Mouse (Mus musculus) lung, postnatal 0 days (tissue): ENCODE data around the gene Tubg1. TPM values are rescaled to one million over a fixed set of nuclear protein-coding genes. Genes with fewer than 3 reads are reported as not detected.
A peak's percentile ranks its signal among the peaks of the same experiment; 100 is the strongest.
"Not testable (repeated sequence)": the region's sequence is repeated elsewhere in the genome, so short reads cannot be mapped to it uniquely, and the experiment has no call there.

Experiments
- ATAC-seq: fragments of 200-750 bp; cut with Nextera tagmentation; 2 replicates; pipeline ENCODE4 v1.8.0; 2017; ENCODE audit warnings: moderate library complexity
- DNase-seq: peaks from one replicate; pipeline ENCODE4 v3.0.0-alpha.2; 2016; ENCODE audit warnings: low spot score
- H3K27ac ChIP-seq: fragments of 300-500 bp; sonication (generic); 2 replicates; pipeline ENCODE4 v1.5.1; 2014; ENCODE audit warnings: antibody characterized with exemption, mild to moderate bottlenecking, low read length, mixed read lengths
- H3K27me3 ChIP-seq: fragments of 300-500 bp; sonication (generic); replicated peaks from 2 replicates; pipeline ENCODE4 v1.6.1; 2014; ENCODE audit warnings: low read length, mixed read lengths; ENCODE audit not compliant: insufficient read depth
- H3K36me3 ChIP-seq: fragments of 300-500 bp; sonication (generic); 2 replicates; pipeline ENCODE4 v1.6.1; 2014; ENCODE audit warnings: low read length, mixed read lengths; ENCODE audit not compliant: insufficient read depth
- H3K4me1 ChIP-seq: fragments of 300-500 bp; sonication (generic); 2 replicates; pipeline ENCODE4 v1.6.1; 2014; ENCODE audit warnings: antibody characterized with exemption, low read depth, low read length, mixed read lengths; ENCODE audit not compliant: insufficient read depth
- H3K4me2 ChIP-seq: fragments of 300-500 bp; sonication (generic); replicated peaks from 2 replicates; pipeline ENCODE4 v1.6.1; 2014; ENCODE audit warnings: low read depth, mild to moderate bottlenecking, low read length, moderate library complexity, mixed read lengths
- H3K4me3 ChIP-seq: fragments of 300-500 bp; sonication (generic); 2 replicates; pipeline ENCODE4 v1.5.1; 2014; ENCODE audit warnings: low read depth, low read length
- H3K9ac ChIP-seq: fragments of 300-500 bp; sonication (generic); replicated peaks from 2 replicates; pipeline ENCODE4 v1.6.1; 2014; ENCODE audit warnings: low read depth, mild to moderate bottlenecking
- H3K9me3 ChIP-seq: fragments of 300-500 bp; sonication (generic); 2 replicates; pipeline ENCODE4 v1.6.1; 2016; ENCODE audit warnings: low read length, mixed read lengths
- CTCF ChIP-seq: IDR thresholded peaks from 2 replicates; pipeline ENCODE4 v1.5.1; 2016; ENCODE audit warnings: antibody characterized with exemption, mild to moderate bottlenecking
- EP300 ChIP-seq: IDR thresholded peaks from 2 replicates; pipeline ENCODE4 v1.6.1; 2016; ENCODE audit warnings: antibody characterized with exemption, mild to moderate bottlenecking, control low read depth
- WGBS: fragments of 180-500 bp; shearing (Covaris S2); extraction: QIAGEN DNeasy Blood & Tissue Kit; methylation state at CpG from one replicate; pipeline ENCODE4 v1.1.7; 2014; 5-methylcytosine and 5-hydroxymethylcytosine counted together
- polyA plus RNA-seq: library from polyadenylated mRNA; unstranded; fragments of >200 nt; fragmentation: Nextera tagmentation; extraction: Ambion mirVana; gene quantifications from 2 replicates; pipeline ENCODE4 v1.2.1, GENCODE M21; 2015

The Tubg1 gene
- polyA plus RNA-seq, 1 experiment from 2014 or later: 25.8 TPM

GRCm38 (mm10) chr11:101154648-101155047 lies 34.9 kb downstream of the Tubg1 start:
- Histone ChIP-seq H3K36me3 (no peaks in the 10 kb centered on the region), H3K4me1 (peaks cover 7% of the 10 kb centered on the region; the same call in 1 of the 2 replicates), H3K4me3 (no peak overlapping the region), H3K9me3 (no peaks in the 10 kb centered on the region), H3K9ac (no peak overlapping the region), H3K27me3 (no peaks in the 10 kb centered on the region), H3K27ac (no peak overlapping the region), H3K4me2 (no peak overlapping the region)
- DNase-seq (no peak), ATAC-seq (no peak)
- TF ChIP-seq CTCF: no peak
- TF ChIP-seq EP300: no peak

- TF ChIP-seq EP300 (no peak), CTCF (no peak)
- Histone ChIP-seq H3K4me3 (no peak overlapping the region), H3K4me1 (peaks cover 7% of the 10 kb centered on the region; the same call in 1 of the 2 replicates), H3K36me3 (no peaks in the 10 kb centered on the region), H3K27me3 (no peaks in the 10 kb centered on the region), H3K9ac (no peak overlapping the region), H3K27ac (no peak overlapping the region), H3K4me2 (no peak overlapping the region), H3K9me3 (no peaks in the 10 kb centered on the region)
- WGBS: 68% methylated on average over 6 of the region's 6 CpGs
- DNase-seq (no peak), ATAC-seq (no peak)
Observed at GRCm38 (mm10) chr11:101155151-101155550, 35.4 kb downstream of the Tubg1 start.

GRCm38 (mm10) chr11:101155728-101156371 lies 36.1 kb downstream of the Tubg1 start, which contains the start of gene Tubg2:
Tubg2 (plus strand) TSS chr11:101155907.
- Histone ChIP-seq H3K9me3 (no peaks in the 10 kb centered on the region), H3K27ac (no peak within 1 kb of the TSS), H3K36me3 (no peaks in the 10 kb centered on the region), H3K4me1 (peaks cover 7% of the 10 kb centered on the region; the same call in 1 of the 2 replicates), H3K9ac (no peak within 1 kb of the TSS; the same call in 1 of the 2 replicates), H3K4me3 (peak within 1 kb of the TSS; percentile 24), H3K4me2 (peak within 1 kb of the TSS; percentile 57), H3K27me3 (no peaks in the 10 kb centered on the region)
- 2% methylated on average over 32 of the region's 36 CpGs for WGBS
- TF ChIP-seq CTCF (0 out of 2 replicates have a peak, but pooled peaks have one; percentile 5), EP300 (no peak)
- peak; percentile 78 for DNase-seq
- peak; percentile 79 for ATAC-seq

- H3K9me3 ChIP-seq, H3K27ac ChIP-seq, H3K4me1 ChIP-seq, H3K9ac ChIP-seq, H3K4me3 ChIP-seq, H3K27me3 ChIP-seq, ATAC-seq, H3K4me2 ChIP-seq, DNase-seq: not testable (repeated sequence)
- WGBS: 72% methylated on average over 7 of the region's 10 CpGs
- H3K36me3 ChIP-seq: peaks cover 16% of the 10 kb centered on the region; the same call in 1 of the 2 replicates
Observed at GRCm38 (mm10) chr11:101160151-101160550, 40.4 kb downstream of the Tubg1 start.

GRCm38 (mm10) chr11:101160981-101161505 lies 41.3 kb downstream of the Tubg1 start:
- ATAC-seq, H3K4me2 ChIP-seq, H3K9ac ChIP-seq, H3K27ac ChIP-seq, H3K4me3 ChIP-seq, H3K9me3 ChIP-seq, H3K27me3 ChIP-seq, H3K4me1 ChIP-seq, DNase-seq: not testable (repeated sequence)
- 80% methylated on average over 6 of the region's 8 CpGs for WGBS
- H3K36me3 ChIP-seq: peaks cover 16% of the 10 kb centered on the region; the same call in 1 of the 2 replicates

- H3K4me3 ChIP-seq: no peak overlapping the region
- H3K27me3 ChIP-seq: no peaks in the 10 kb centered on the region; the same call in 1 of the 2 replicates
- peaks cover 16% of the 10 kb centered on the region; the same call in 1 of the 2 replicates for H3K36me3 ChIP-seq
- 89% methylated on average over 15 of the region's 15 CpGs for WGBS
- no peak overlapping the region for H3K27ac ChIP-seq
- H3K4me1 ChIP-seq: peaks cover 2% of the 10 kb centered on the region; the same call in 1 of the 2 replicates
- ATAC-seq (no peak), DNase-seq (no peak)
- TF ChIP-seq CTCF (no peak), EP300 (no peak)
- no peaks in the 10 kb centered on the region for H3K9me3 ChIP-seq
- H3K9ac ChIP-seq: no peak overlapping the region
- H3K4me2 ChIP-seq: no peak overlapping the region
Observed at GRCm38 (mm10) chr11:101161551-101161950, 41.8 kb downstream of the Tubg1 start.
